Mouse (Mus musculus) thymus, adult 2 months (tissue): Measurements from ENCODE around the gene Abcc3.

Source experiments
- CTCF ChIP-seq: fragments of 200-500 bp; IDR thresholded peaks from 2 replicates; pipeline ENCODE4 v1.5.1; 2012; ENCODE audit warnings: mild to moderate bottlenecking, control low read depth, low read length, moderate library complexity, borderline replicate concordance; ENCODE audit not compliant: control insufficient read depth, poor library complexity, insufficient read depth; ENCODE audit errors: extremely low read depth
- POLR2A ChIP-seq: fragments of 200-500 bp; IDR thresholded peaks from 2 replicates; pipeline ENCODE4 v1.6.1; 2012; ENCODE audit warnings: mild to moderate bottlenecking, low read length, control low read depth, moderate library complexity; ENCODE audit not compliant: control insufficient read depth, poor library complexity, insufficient read depth; ENCODE audit errors: extremely low read depth

GRCm38 (mm10) chr11:94338347-94338746 is 54.5 kb downstream of the Abcc3 start:
- no peak for TF ChIP-seq CTCF
- no peak for TF ChIP-seq POLR2A
